Mouse (Mus musculus) lung, postnatal 0 days (tissue): ENCODE results near the gene Tubg2.

ENCODE experiments used
- CTCF ChIP-seq: IDR thresholded peaks from 2 replicates; pipeline ENCODE4 v1.5.1; 2016; ENCODE audit warnings: antibody characterized with exemption, mild to moderate bottlenecking
- EP300 ChIP-seq: IDR thresholded peaks from 2 replicates; pipeline ENCODE4 v1.6.1; 2016; ENCODE audit warnings: antibody characterized with exemption, mild to moderate bottlenecking, control low read depth

DNA sequence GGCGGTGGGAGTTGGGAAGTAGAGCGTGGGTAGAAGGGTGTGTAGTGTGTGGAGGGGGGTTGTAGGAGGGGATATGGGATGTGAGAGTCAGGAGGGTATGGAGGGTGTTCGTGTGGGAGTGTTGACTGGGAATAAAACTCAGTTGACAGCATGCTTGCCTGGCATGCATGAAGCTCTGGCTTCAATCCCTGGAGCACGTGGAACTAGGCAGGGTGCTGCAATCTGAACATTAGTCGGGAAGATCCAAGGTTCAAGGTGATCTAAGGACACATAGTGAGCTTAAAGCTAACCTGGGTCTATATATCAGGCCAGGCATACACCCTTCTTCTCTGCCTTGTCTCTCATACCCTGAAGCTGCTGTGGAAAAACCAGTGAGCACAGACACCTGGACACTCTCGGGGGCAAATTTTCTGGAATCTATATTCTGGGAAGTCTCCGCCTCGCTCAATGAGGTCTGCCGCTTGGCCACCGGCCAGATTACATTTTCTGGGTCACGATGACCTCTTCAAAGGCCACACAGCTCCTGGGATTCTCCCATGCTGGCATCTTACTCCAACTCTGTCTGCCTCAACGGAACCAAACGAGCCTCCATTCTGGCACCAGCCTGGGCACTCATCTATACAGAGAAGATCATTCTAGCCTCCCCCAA, 21.4 kb upstream of the Tubg2 start:
- TF ChIP-seq CTCF (no peak), EP300 (no peak)
